Mouse (Mus musculus) forebrain, embryonic 14.5 days (tissue): ENCODE data around the gene Cspg5. TPM values are rescaled to one million over a fixed set of nuclear protein-coding genes. Genes with fewer than 3 reads are reported as not detected.

Experiments
- ATAC-seq: fragments of 200-750 bp; cut with Nextera tagmentation; 2 replicates; pipeline ENCODE4 v1.8.0; 2017; ENCODE audit warnings: mild to moderate bottlenecking, moderate library complexity
- DNase-seq: peaks from one replicate; pipeline ENCODE4 v3.0.0-alpha.2; 2015; ENCODE audit warnings: low spot score
- H3K27ac ChIP-seq: fragments of 300-500 bp; sonication (generic); 2 replicates; pipeline ENCODE4 v1.5.1; 2014; ENCODE audit warnings: low read depth, mild to moderate bottlenecking, control low read depth, low read length, moderate library complexity
- H3K27me3 ChIP-seq: fragments of 300-500 bp; sonication (generic); replicated peaks from 2 replicates; pipeline ENCODE4 v1.6.1; 2014; ENCODE audit warnings: low read length, control low read depth, mixed read lengths; ENCODE audit not compliant: control insufficient read depth, insufficient read depth
- H3K36me3 ChIP-seq: fragments of 300-500 bp; sonication (generic); 2 replicates; pipeline ENCODE4 v1.6.1; 2014; ENCODE audit warnings: low read length, control low read depth; ENCODE audit not compliant: control insufficient read depth, insufficient read depth
- H3K4me1 ChIP-seq: fragments of 300-500 bp; sonication (generic); 2 replicates; pipeline ENCODE4 v1.6.1; 2014; ENCODE audit warnings: antibody characterized with exemption, low read length, control low read depth; ENCODE audit not compliant: control insufficient read depth, insufficient read depth
- H3K4me2 ChIP-seq: fragments of 300-500 bp; sonication (generic); 2 replicates; pipeline ENCODE4 v1.6.1; 2014; ENCODE audit warnings: mild to moderate bottlenecking, control low read depth, low read length
- H3K4me3 ChIP-seq: fragments of 300-500 bp; sonication (generic); 2 replicates; pipeline ENCODE4 v1.5.1; 2014; ENCODE audit warnings: low read depth, low read length, control low read depth
- H3K9ac ChIP-seq: fragments of 300-500 bp; sonication (generic); 2 replicates; pipeline ENCODE4 v1.6.1; 2014; ENCODE audit warnings: mild to moderate bottlenecking, low read length, control low read depth, moderate library complexity
- H3K9me3 ChIP-seq: fragments of 300-500 bp; sonication (generic); replicated peaks from 2 replicates; pipeline ENCODE4 v1.6.1; 2016; ENCODE audit warnings: low read length, control low read depth, mixed read lengths; ENCODE audit not compliant: control insufficient read depth
- WGBS: fragments of 180-500 bp; shearing (Covaris S2); extraction: QIAGEN DNeasy Blood & Tissue Kit; methylation state at CpG from one replicate; pipeline ENCODE4 v1.1.7; 2014; 5-methylcytosine and 5-hydroxymethylcytosine counted together
- polyA plus RNA-seq: library from polyadenylated mRNA; unstranded; fragments of >200 nt; fragmentation: Nextera tagmentation; extraction: Ambion mirVana; gene quantifications from 2 replicates; pipeline ENCODE4 v1.2.1, GENCODE M21; 2014

Gene Cspg5
- polyA plus RNA-seq, 1 experiment from 2014 or later = 49.3 TPM

GRCm38 (mm10) chr9:110229112-110229511, 14.5 kb upstream of the Cspg5 start:
- 100% methylated on average over 1 of the region's 1 CpGs for WGBS
- Histone ChIP-seq H3K4me2 (no peak overlapping the region), H3K36me3 (peaks cover 88% of the 10 kb centered on the region), H3K4me1 (no peaks in the 10 kb centered on the region), H3K9me3 (no peaks in the 10 kb centered on the region), H3K9ac (no peak overlapping the region), H3K27ac (no peak overlapping the region), H3K27me3 (no peaks in the 10 kb centered on the region), H3K4me3 (no peak overlapping the region)
- no peak for DNase-seq
- no peak for ATAC-seq

GRCm38 (mm10) chr9:110229566-110230248, 13.9 kb upstream of the Cspg5 start:
- H3K4me3 ChIP-seq = no peak overlapping the region
- H3K4me1 ChIP-seq = no peaks in the 10 kb centered on the region
- no peak overlapping the region for H3K9ac ChIP-seq
- H3K9me3 ChIP-seq = no peaks in the 10 kb centered on the region
- DNase-seq (no peak), ATAC-seq (no peak)
- 81% methylated on average over 10 of the region's 10 CpGs for WGBS
- no peak overlapping the region for H3K4me2 ChIP-seq
- H3K27ac ChIP-seq = no peak overlapping the region
- H3K27me3 ChIP-seq = no peaks in the 10 kb centered on the region
- H3K36me3 ChIP-seq = peaks cover 88% of the 10 kb centered on the region

- no peak overlapping the region for H3K9ac ChIP-seq
- H3K4me3 ChIP-seq = no peak overlapping the region
- H3K27ac ChIP-seq = no peak overlapping the region
- no peaks in the 10 kb centered on the region for H3K9me3 ChIP-seq
- H3K36me3 ChIP-seq = peaks cover 93% of the 10 kb centered on the region
- no peak overlapping the region for H3K4me2 ChIP-seq
- H3K27me3 ChIP-seq = no peaks in the 10 kb centered on the region
- ATAC-seq (no peak), DNase-seq (no peak)
- H3K4me1 ChIP-seq = no peaks in the 10 kb centered on the region
- WGBS = 89% methylated on average over 16 of the region's 16 CpGs
These were observed 13.1 kb upstream of the Cspg5 start for GRCm38 (mm10) chr9:110230395-110231071.

- Histone ChIP-seq H3K27ac (no peak overlapping the region), H3K9me3 (no peaks in the 10 kb centered on the region), H3K27me3 (no peaks in the 10 kb centered on the region), H3K4me1 (no peaks in the 10 kb centered on the region), H3K36me3 (peaks cover 87% of the 10 kb centered on the region), H3K9ac (no peak overlapping the region), H3K4me2 (no peak overlapping the region), H3K4me3 (no peak overlapping the region)
- ATAC-seq (no peak), DNase-seq (no peak)
- WGBS = 95% methylated on average over 6 of the region's 6 CpGs
These were observed 8.6 kb upstream of the Cspg5 start for GRCm38 (mm10) chr9:110234962-110235361.

- ATAC-seq = 0 out of 2 replicates have a peak, but pooled peaks have one; percentile 1
- WGBS = 24% methylated on average over 7 of the region's 7 CpGs
- peak overlapping the region; percentile 82 for H3K27ac ChIP-seq
These were observed 945 bp downstream of the Cspg5 start for GRCm38 (mm10) chr9:110244567-110244888.

GRCm38 (mm10) chr9:110244889-110245589, 1.5 kb downstream of the Cspg5 start:
- H3K4me3 ChIP-seq = peak overlapping the region; percentile 76
- no peaks in the 10 kb centered on the region for H3K27me3 ChIP-seq
- no peaks in the 10 kb centered on the region for H3K9me3 ChIP-seq
- ATAC-seq (peak; percentile 61), DNase-seq (peak; percentile 73)
- peak overlapping the region; percentile 82 for H3K27ac ChIP-seq
- peaks cover 26% of the 10 kb centered on the region for H3K4me1 ChIP-seq
- H3K4me2 ChIP-seq = peak overlapping the region; percentile 99
- peaks cover 29% of the 10 kb centered on the region for H3K36me3 ChIP-seq
- WGBS = under 1% methylated on average over 70 of the region's 93 CpGs
- H3K9ac ChIP-seq = peak overlapping the region; percentile 79

More at GRCm38 (mm10) chr9:110244567-110244888, 945 bp downstream of the Cspg5 start:
- Histone ChIP-seq H3K4me2 (peak overlapping the region; percentile 99), H3K27me3 (no peaks in the 10 kb centered on the region), H3K36me3 (peaks cover 32% of the 10 kb centered on the region), H3K9ac (peak overlapping the region; percentile 79), H3K4me1 (peaks cover 20% of the 10 kb centered on the region), H3K9me3 (no peaks in the 10 kb centered on the region), H3K4me3 (peak overlapping the region; percentile 76)
- DNase-seq = no peak

- H3K9me3 ChIP-seq = no peaks in the 10 kb centered on the region
- 2% methylated on average over 28 of the region's 40 CpGs for WGBS
- peak overlapping the region; percentile 99 for H3K4me2 ChIP-seq
- DNase-seq = peak; percentile 70
- peak; percentile 61 for ATAC-seq
- no peaks in the 10 kb centered on the region for H3K27me3 ChIP-seq
- peak overlapping the region; percentile 82 for H3K27ac ChIP-seq
- H3K4me1 ChIP-seq = peaks cover 33% of the 10 kb centered on the region
- H3K9ac ChIP-seq = peak overlapping the region; percentile 79
- H3K4me3 ChIP-seq = peak overlapping the region; percentile 76
- H3K36me3 ChIP-seq = peaks cover 22% of the 10 kb centered on the region
These were observed 2.2 kb downstream of the Cspg5 start for GRCm38 (mm10) chr9:110245590-110246320.

- Histone ChIP-seq H3K27me3 (no peaks in the 10 kb centered on the region), H3K4me1 (peaks cover 36% of the 10 kb centered on the region), H3K36me3 (peaks cover 18% of the 10 kb centered on the region), H3K27ac (peak overlapping the region; percentile 82; the same call in 1 of the 2 replicates), H3K9ac (peak overlapping the region; percentile 79), H3K9me3 (no peaks in the 10 kb centered on the region), H3K4me3 (peak overlapping the region; percentile 76), H3K4me2 (peak overlapping the region; percentile 99)
- ATAC-seq (0 out of 2 replicates have a peak, but pooled peaks have one; percentile 0), DNase-seq (no peak)
- WGBS = 40% methylated on average over 13 of the region's 13 CpGs
These were observed 2.7 kb downstream of the Cspg5 start for GRCm38 (mm10) chr9:110246321-110246640.
